Mouse (Mus musculus) heart, adult 2 months (tissue): ENCODE data around the gene Sppl3. TPM values are rescaled to one million over a fixed set of nuclear protein-coding genes. Genes with fewer than 3 reads are reported as not detected.
A peak's percentile ranks its signal among the peaks of the same experiment; 100 is the strongest.

Source experiments
- DNase-seq, 2 experiments: peaks; one replicate each; pipeline ENCODE4 v3.0.0; 2021
- H3K27ac ChIP-seq: fragments of 200-600 bp; 2 replicates; pipeline ENCODE4 v1.8.1; 2022
- H3K27me3 ChIP-seq: fragments of 200-500 bp; 2 replicates; pipeline ENCODE4 v1.6.1; 2012; ENCODE audit warnings: mild to moderate bottlenecking, low read length, inconsistent platforms, mixed read lengths; ENCODE audit not compliant: control insufficient read depth, insufficient read depth
- H3K36me3 ChIP-seq: fragments of 200-500 bp; 2 replicates; pipeline ENCODE4 v1.6.1; 2012; ENCODE audit warnings: low read length, inconsistent platforms; ENCODE audit not compliant: control insufficient read depth, insufficient read depth
- H3K4me1 ChIP-seq: fragments of 200-500 bp; 2 replicates; pipeline ENCODE4 v1.6.1; 2011; ENCODE audit warnings: low read length; ENCODE audit not compliant: control insufficient read depth, insufficient read depth
- H3K4me3 ChIP-seq: fragments of 200-600 bp; 2 replicates; pipeline ENCODE4 v1.8.1; 2022
- H3K79me2 ChIP-seq: fragments of 200-500 bp; replicated peaks from 2 replicates; pipeline ENCODE4 v1.6.1; 2012; ENCODE audit warnings: mild to moderate bottlenecking, inconsistent platforms, low read length, moderate library complexity, mixed read lengths; ENCODE audit not compliant: control insufficient read depth, insufficient read depth
- H3K9ac ChIP-seq: fragments of 200-500 bp; 2 replicates; pipeline ENCODE4 v1.6.1; 2012; ENCODE audit warnings: low read depth, mild to moderate bottlenecking, control low read depth, inconsistent platforms, low read length, mixed read lengths
- CTCF ChIP-seq: fragments of 200-600 bp; IDR thresholded peaks from 2 replicates; pipeline ENCODE4 v1.8.1; 2022; ENCODE audit warnings: antibody characterized with exemption, mild to moderate bottlenecking, moderate library complexity
- EP300 ChIP-seq: fragments of 200-500 bp; IDR thresholded peaks from 2 replicates; pipeline ENCODE4 v1.6.1; 2011; ENCODE audit warnings: low read depth, low read length, control low read depth; ENCODE audit not compliant: insufficient read depth
- POLR2A ChIP-seq: fragments of 200-500 bp; IDR thresholded peaks from 2 replicates; pipeline ENCODE4 v1.6.1; 2011; ENCODE audit warnings: mild to moderate bottlenecking, low read depth, low read length, control low read depth; ENCODE audit not compliant: insufficient read depth
- WGBS: fragments of 180-500 bp; shearing (Covaris S2); methylation state at CpG from one replicate; pipeline ENCODE4 v1.1.7; 2018; 5-methylcytosine and 5-hydroxymethylcytosine counted together
- intact Hi-C: fragments of 180-260 bp; cut with DNase I; formaldehyde crosslinking; loops from one replicate; pipeline ENCODE4 v1.15.1; 2025
- polyA plus RNA-seq: library from polyadenylated mRNA; depleted of rRNA; stranded (reverse); fragments of >200 nt; gene quantifications from 2 replicates; pipeline ENCODE4 v1.2.3, GENCODE M21; 2012
- total RNA-seq, 2 experiments: library from RNA; stranded (reverse); gene quantifications; 2 replicates each; pipeline ENCODE4 v1.2.3; 2021

The Sppl3 gene
- total and polyA plus RNA-seq, 3 experiments: 32.0 to 40.8 (median 32.2) TPM

DNA sequence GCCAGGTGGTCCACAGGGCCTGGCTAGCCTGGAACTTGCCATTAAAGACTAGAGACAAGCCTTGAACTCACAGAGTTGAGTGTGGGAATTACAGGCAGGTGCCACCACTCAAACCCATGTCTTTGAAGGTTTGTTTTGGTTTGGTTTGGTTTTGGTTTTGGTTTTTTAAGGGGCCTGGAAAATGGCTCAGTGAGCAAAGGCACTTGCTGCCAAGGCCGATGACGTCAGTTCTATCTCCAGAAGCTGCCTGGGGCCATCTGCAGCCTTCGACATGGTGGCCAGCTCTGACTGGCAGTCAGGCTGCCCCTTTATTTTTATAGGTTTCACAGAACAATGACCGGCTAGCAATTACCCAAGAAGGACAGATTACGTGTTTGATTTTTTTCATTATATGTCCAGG, 110.0 kb downstream of the Sppl3 start:
- Histone ChIP-seq H3K9ac (no peak overlapping the region), H3K4me1 (peaks cover 4% of the 10 kb centered on the region), H3K27ac (no peak overlapping the region), H3K79me2 (0 out of 2 replicates have a peak, but pooled peaks cover 1% of the 10 kb centered on the region), H3K36me3 (no peaks in the 10 kb centered on the region), H3K27me3 (no peaks in the 10 kb centered on the region), H3K4me3 (no peak overlapping the region)
- intact Hi-C loops: loop anchor here (10.0 kb wide), 1 partner anchor 224 kb away; the partner anchor contains the start of genes Cox6a1, Gatc and Triap1
- DNase-seq: no peak
- TF ChIP-seq POLR2A (no peak), EP300 (no peak), CTCF (no peak)
- WGBS: 65% methylated on average over 5 of the region's 5 CpGs

DNA sequence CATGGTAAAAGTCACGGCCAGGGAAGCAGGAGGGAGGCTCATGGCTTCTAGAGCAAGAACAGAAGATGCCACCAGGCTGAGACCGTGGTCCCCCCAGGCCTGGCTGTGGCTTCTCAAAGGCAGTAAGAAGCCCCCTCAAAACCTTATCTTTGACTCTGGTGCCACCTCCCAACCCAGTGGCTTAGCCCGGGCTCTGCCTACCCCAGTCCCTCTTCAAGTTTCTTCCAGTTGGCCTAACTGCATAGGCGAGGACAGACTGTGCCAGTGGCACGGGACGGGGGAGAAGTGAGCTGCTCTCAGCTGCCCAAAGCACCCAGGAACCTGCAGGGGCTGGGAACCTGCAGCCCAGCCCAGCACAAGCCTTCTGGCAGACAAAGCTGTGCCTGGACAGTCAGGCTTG, 113.8 kb downstream of the Sppl3 start:
- H3K4me3 ChIP-seq: no peak overlapping the region
- 95% methylated on average over 6 of the region's 6 CpGs for WGBS
- H3K36me3 ChIP-seq: no peaks in the 10 kb centered on the region
- TF ChIP-seq EP300 (no peak), POLR2A (no peak), CTCF (no peak)
- H3K27ac ChIP-seq: no peak overlapping the region; the same call in 1 of the 2 replicates
- DNase-seq: no peak
- H3K4me1 ChIP-seq: peaks cover 2% of the 10 kb centered on the region
- no peak overlapping the region for H3K9ac ChIP-seq
- H3K27me3 ChIP-seq: no peaks in the 10 kb centered on the region
- intact Hi-C loops: loop anchor here (2.0 to 10.0 kb wide), 4 partner anchors 38 to 220 kb away; partner anchors contain the start of genes Cox6a1, Gatc and Triap1
- H3K79me2 ChIP-seq: no peaks in the 10 kb centered on the region

DNA sequence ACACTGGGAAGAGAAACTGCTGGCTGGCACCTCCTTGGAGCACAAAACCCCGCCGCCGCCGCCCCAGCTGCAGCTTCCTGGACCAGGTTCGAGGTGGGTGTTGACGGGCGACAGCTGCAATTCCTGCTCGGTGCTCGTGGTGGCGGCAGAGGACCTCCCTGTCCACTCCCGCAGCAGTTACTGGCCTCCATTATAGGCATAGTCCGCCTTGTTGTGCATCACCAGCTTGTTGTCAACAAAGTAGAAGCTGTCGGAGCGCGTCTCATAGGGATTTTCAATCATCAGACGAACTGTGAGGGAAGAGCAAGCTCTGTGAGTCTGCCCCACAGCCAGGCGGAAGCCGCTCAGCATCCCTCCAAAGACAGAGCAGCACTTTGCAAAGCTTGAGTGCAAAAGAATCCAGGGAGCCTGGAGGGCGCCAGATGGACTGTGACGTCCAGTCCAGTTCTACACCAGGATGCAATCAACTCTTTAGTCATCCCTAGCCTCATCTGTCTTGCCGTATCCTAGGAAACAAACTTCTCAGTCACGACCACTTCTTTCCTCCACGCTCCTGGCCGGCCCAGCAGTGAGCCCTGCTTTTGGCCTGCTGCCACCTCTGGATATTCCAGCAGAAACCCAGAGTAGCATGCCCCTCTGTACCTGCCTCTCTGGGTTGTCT, 114.4 kb downstream of the Sppl3 start:
- Histone ChIP-seq H3K27me3 (no peaks in the 10 kb centered on the region), H3K9ac (no peak overlapping the region), H3K4me1 (peaks cover 2% of the 10 kb centered on the region), H3K79me2 (no peaks in the 10 kb centered on the region), H3K4me3 (no peak overlapping the region), H3K36me3 (no peaks in the 10 kb centered on the region), H3K27ac (peak overlapping the region; percentile 38)
- TF ChIP-seq CTCF (no peak; the same call in 1 of the 2 replicates), POLR2A (0 out of 2 replicates have a peak, but pooled peaks have one; percentile 19), EP300 (peak; percentile 95)
- intact Hi-C loops: loop anchor here (2.0 to 10.0 kb wide), 4 partner anchors 37 to 219 kb away; partner anchors contain the start of genes Cox6a1, Gatc and Triap1
- 14% methylated on average over 24 of the region's 24 CpGs for WGBS
- peak; percentile 89 to 90 for DNase-seq

GRCm38 (mm10) chr5:115126578-115127312, 115.8 kb downstream of the Sppl3 start:
- 85% methylated on average over 28 of the region's 28 CpGs for WGBS
- H3K36me3 ChIP-seq: no peaks in the 10 kb centered on the region
- H3K4me3 ChIP-seq: no peak overlapping the region
- TF ChIP-seq POLR2A: no peak
- no peak for TF ChIP-seq EP300
- no peak for TF ChIP-seq CTCF
- intact Hi-C loops: loop anchor here (10.0 kb wide), 1 partner anchor 218 kb away; the partner anchor contains the start of genes Cox6a1, Gatc and Triap1
- H3K4me1 ChIP-seq: peaks cover 2% of the 10 kb centered on the region
- DNase-seq: peak in 1 of 2 experiments; percentile 18
- H3K27ac ChIP-seq: no peak overlapping the region; the same call in 1 of the 2 replicates
- no peak overlapping the region for H3K9ac ChIP-seq
- H3K27me3 ChIP-seq: no peaks in the 10 kb centered on the region
- H3K79me2 ChIP-seq: no peaks in the 10 kb centered on the region

DNA sequence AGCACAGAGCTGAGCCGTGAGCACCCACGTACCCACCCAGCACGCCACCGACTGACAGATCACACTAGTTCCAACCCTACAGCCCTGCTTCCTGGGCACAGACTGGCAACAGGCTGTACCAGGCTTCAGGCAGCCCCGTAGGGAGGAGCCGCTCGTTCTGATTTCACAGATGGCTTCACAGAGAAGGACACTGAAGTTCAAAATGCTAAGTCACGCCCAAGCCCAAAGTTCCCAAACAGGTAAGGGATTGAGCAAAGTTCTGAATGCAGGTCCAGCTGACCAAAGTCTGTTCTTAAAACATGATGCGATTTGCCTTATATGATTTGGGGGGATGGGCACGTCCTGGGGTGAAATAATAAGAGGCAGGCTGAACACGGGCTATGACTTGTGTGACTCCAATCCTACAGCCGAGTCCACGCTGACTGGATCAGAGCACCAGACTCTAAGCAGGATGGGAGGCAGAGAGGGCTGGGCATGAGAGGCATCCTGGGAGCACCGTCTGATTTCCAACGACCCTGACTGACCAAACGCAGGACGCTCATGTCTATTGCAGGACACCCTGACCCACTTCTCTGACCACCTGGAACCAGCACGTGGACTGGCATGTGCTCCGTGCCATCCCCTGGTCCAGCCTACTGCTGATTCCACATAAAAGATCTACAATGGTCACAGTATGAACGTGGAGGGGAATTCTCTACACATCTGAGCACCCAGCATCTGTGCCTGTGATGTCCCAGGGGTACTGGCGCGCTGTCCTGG, 116.7 kb downstream of the Sppl3 start:
- H3K4me3 ChIP-seq: no peak overlapping the region
- TF ChIP-seq EP300: no peak
- no peak for TF ChIP-seq POLR2A
- TF ChIP-seq CTCF: no peak
- H3K9ac ChIP-seq: no peak overlapping the region
- peaks cover 2% of the 10 kb centered on the region for H3K4me1 ChIP-seq
- 93% methylated on average over 22 of the region's 22 CpGs for WGBS
- no peak overlapping the region for H3K27ac ChIP-seq
- no peaks in the 10 kb centered on the region for H3K27me3 ChIP-seq
- intact Hi-C loops: loop anchor here (10.0 kb wide), 1 partner anchor 217 kb away; the partner anchor contains the start of genes Cox6a1, Gatc and Triap1
- H3K36me3 ChIP-seq: no peaks in the 10 kb centered on the region
- peak in 1 of 2 experiments; percentile 18 for DNase-seq
- no peaks in the 10 kb centered on the region for H3K79me2 ChIP-seq
